Mouse (Mus musculus): Measurements from ENCODE around the gene Elavl1.

DNA sequence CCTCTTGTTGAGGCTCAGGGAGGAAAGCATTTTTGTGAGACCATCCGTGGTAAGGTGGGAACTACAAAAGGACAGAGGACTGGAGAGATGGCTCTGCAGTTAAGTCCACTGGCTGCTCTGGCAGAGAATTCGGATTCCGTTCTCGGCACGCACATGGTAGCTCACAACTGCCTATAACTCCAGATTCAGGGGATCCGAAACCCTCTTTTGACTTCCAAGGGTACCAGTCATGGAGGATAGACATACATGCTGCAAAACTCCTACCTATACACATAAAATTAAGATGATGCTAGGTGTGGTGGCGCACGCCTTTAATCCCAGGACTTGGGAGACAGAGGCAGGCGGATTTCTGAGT lies 49.1 kb downstream of the Elavl1 start:
- TF ChIP-seq CTCF (IDR thresholded peaks at IDR 0.05; ENCODE audit: borderline replicate concordance, control insufficient read depth, extremely low read depth, insufficient read depth, low read length, poor library complexity), result no peak
- TF ChIP-seq POLR2A (IDR thresholded peaks at IDR 0.05; ENCODE audit: control insufficient read depth, extremely low read depth, insufficient read depth, low read length, poor library complexity), result no peak

Measured in thymus, adult 2 months (tissue).